Mouse (Mus musculus) cerebellum, adult 2 months (tissue): Measurements from ENCODE around the gene Edn2.

Source experiments
- CTCF ChIP-seq: fragments of 200-500 bp; IDR thresholded peaks from 2 replicates; pipeline ENCODE4 v1.5.1; 2011; ENCODE audit warnings: low read depth, mild to moderate bottlenecking, control low read depth, low read length, moderate library complexity, borderline replicate concordance; ENCODE audit not compliant: insufficient read depth
- POLR2A ChIP-seq: fragments of 200-500 bp; IDR thresholded peaks from 2 replicates; pipeline ENCODE4 v1.6.1; 2011; ENCODE audit warnings: low read length, control low read depth, borderline replicate concordance; ENCODE audit not compliant: insufficient read depth

DNA sequence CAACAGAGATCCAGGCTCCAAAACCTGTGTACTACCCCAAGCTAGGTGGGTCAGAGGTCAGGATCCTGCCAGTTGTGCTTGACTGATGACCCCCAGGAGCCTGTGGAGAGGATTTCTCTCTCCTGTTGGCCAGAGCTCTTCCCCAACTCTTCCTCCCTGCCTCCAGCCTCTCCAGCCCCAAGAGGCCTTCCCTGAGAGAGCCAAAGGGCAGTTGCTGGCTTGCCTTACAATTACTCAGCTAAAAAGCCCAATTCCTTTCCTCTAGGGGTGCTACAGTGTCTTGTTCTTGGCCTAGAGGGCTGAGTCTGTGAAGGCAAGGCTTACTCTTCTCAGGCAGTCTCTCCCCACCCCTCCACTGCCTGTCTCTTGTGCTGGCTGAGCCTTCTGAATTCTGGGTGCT, 34.0 kb downstream of the Edn2 start:
- TF ChIP-seq CTCF: no peak
- no peak for TF ChIP-seq POLR2A
